Mouse (Mus musculus): ENCODE measurements around the gene Wdr45b. TPM values are rescaled to one million over a fixed set of nuclear protein-coding genes. Genes with fewer than 3 reads are reported as not detected.
A peak's percentile ranks its signal among the peaks of the same experiment; 100 is the strongest.

Gene Wdr45b
- polyA plus RNA-seq (2012; rRNA removed): 78.0 and 95.7 TPM in 2 replicates

DNA sequence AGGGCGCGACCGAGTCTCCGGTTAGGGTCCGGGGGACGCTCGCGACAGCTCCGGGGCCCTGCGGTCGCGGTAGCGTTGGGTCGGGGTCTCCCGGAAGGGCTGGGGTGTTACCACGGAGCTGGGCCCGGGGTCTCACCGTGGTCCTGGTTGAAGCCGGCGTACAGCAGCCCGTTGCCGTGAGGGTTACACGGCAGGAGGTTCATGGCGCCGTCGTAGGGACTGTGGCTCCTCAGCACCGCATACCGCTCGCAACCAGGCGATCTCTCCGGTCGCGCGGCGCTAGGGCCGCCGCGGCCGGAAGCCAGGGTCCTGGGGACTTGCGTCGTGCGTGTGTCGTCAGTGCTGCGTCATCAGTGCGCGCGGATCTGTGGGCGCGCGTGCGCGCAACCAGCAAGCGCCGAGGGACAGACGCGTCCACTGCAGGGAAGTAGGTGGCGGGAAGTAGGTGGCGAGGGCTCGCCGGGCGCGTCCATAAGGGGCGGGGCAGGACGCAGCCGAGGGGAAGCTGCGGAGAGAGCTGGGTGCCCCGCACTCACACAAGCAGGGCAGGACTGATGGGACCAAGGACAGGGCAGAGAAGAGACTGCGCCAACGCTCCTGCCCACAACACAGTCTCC is at the start of gene Wdr45b:
Wdr45b (minus strand) TSS at position 355 of the 617 bp plus-strand sequence.
- DNase-seq (ENCODE audit: low read depth): peak; percentile 99
- TF ChIP-seq POLR2A (IDR thresholded peaks at IDR 0.05; ENCODE audit: borderline replicate concordance, extremely low read depth, insufficient read depth, insufficient read length, poor library complexity, severe bottlenecking) (peak; percentile 87), CTCF (IDR thresholded peaks at IDR 0.05; ENCODE audit: borderline replicate concordance, extremely low read depth, insufficient read depth, insufficient read length) (no peak)

DNA sequence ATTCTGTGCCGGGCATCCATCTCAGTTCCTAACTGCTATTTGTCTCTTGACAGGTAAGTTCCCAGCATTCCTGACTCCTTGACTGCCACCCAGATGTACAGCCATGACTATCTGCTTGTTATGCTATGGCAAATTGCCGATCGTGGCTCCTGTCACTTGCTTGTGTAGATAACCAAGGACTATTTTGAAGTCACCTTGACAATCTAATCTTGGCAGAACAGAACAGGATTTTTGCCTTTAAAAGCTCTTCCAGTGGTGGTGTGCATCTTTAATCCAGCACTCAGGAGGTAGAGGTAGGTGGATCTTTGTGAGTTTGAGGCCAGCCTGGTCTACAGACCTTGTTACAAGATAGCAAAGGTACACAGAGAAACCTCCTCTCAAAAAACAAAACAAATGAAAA is 38.2 kb upstream of the Wdr45b start:
- no peak for DNase-seq (ENCODE audit: low read depth)
- no peak for TF ChIP-seq POLR2A (IDR thresholded peaks at IDR 0.05; ENCODE audit: borderline replicate concordance, extremely low read depth, insufficient read depth, insufficient read length, poor library complexity, severe bottlenecking)
- no peak for TF ChIP-seq CTCF (IDR thresholded peaks at IDR 0.05; ENCODE audit: borderline replicate concordance, extremely low read depth, insufficient read depth, insufficient read length)

DNA sequence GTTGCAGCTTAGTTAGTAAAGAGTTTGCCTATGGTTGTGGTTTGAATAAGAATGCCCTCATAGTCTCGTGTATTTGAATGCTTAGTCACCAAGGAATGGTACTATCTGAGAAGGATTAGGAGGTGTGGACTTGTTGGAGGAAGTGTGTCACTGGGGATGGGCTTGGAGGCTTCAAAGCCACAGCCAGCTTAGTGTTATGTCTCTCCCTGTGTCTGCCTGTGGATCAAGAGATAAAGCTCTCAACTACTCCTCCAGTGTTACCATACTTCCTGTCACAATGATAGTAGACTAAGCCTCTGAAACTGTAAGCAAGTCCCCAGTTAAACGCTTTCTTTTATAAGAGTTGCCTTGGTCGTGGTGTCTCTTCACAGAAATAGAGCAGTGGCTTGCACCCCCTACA is 36.5 kb upstream of the Wdr45b start:
- TF ChIP-seq POLR2A (IDR thresholded peaks at IDR 0.05; ENCODE audit: borderline replicate concordance, extremely low read depth, insufficient read depth, insufficient read length, poor library complexity, severe bottlenecking) (no peak), CTCF (IDR thresholded peaks at IDR 0.05; ENCODE audit: borderline replicate concordance, extremely low read depth, insufficient read depth, insufficient read length) (no peak)
- DNase-seq (ENCODE audit: low read depth): no peak

DNA sequence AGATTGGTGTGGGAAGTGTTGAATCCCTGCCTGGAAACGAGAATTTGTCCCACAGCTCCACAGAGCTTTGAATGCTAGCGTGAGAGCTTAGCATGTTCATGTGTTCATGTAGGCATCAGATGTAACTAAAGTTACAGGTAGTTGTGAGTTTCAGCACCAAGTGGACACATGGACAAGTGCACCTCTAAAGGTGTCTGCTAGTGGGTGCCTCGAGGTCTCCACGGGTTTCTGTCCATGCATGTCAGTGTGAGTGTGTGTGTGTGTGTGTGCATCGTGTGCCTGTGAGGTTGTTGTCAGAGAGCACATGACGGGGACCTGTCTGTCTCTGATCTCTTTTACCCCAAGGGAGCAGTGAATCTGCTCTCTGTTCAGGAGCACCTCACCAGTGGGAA is 34.3 kb upstream of the Wdr45b start:
- TF ChIP-seq POLR2A (IDR thresholded peaks at IDR 0.05; ENCODE audit: borderline replicate concordance, extremely low read depth, insufficient read depth, insufficient read length, poor library complexity, severe bottlenecking) (no peak), CTCF (IDR thresholded peaks at IDR 0.05; ENCODE audit: borderline replicate concordance, extremely low read depth, insufficient read depth, insufficient read length) (peak; percentile 4; the same call in 1 of the 2 replicates)
- DNase-seq (ENCODE audit: low read depth): no peak

DNA sequence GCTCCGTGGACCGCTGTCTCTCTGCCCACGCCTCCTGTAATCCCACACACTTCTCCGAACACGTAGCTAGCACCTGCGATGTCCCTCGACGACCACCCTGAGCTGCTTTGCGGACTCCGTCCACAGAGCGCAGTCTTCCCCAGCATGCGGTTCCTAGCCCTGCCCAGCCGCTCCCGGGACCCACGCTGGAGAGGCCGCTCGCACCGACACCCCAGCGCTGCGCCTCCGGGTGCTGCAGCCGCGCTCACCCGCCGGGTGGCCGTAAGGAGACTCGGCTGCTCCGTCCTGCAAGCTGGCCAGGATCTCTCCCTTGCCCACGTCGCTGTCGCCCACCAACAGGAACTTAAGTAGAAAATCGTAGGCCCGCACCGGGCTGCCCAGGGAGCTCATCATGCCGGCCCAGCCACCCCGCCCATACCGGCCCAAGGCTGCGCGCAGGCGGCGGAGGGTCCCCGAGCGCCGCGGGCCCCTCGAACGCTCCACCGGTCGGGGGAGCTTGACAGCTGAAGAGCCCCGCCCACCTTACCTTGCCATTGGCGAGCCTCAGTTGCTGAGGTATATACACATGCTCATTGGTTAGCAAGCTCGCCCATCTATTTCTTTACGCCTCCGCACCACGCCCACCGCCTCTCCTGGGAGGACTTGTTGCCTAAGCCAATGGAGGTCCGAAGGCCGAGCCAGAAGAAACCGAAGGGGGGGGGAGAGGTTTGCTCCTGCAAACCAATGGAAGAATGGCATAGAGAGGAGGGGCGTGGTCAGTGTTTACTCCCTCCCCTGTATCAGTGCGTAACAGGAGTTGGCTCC is 33.7 kb upstream of the Wdr45b start, which contains the start of gene Rab40b:
Rab40b (minus strand) TSS at position 502 of the 804 bp plus-strand sequence.
- TF ChIP-seq POLR2A (IDR thresholded peaks at IDR 0.05; ENCODE audit: borderline replicate concordance, extremely low read depth, insufficient read depth, insufficient read length, poor library complexity, severe bottlenecking) (0 out of 2 replicates have a peak, but pooled peaks have one; percentile 33), CTCF (IDR thresholded peaks at IDR 0.05; ENCODE audit: borderline replicate concordance, extremely low read depth, insufficient read depth, insufficient read length) (no peak)
- DNase-seq (ENCODE audit: low read depth): peak; percentile 99

DNA sequence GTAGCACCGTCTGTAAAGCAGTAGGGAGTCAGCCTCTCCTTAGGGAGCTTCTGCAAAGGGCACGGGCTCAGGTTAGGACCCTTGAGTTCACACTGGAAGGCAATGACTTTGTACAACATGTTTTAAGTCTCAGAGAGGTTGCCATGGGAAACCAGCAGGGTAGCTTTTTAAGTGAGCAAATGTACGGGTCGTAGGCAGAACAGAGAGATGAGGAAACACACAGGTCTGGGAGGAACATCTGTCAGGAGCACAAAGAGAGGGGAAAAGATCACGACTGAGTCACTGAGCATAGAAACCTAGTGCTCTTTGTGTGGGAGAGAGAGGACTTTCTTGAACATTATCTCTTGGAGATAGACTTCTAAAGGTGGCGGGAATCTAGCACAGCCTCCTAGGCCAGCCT is 26.0 kb upstream of the Wdr45b start:
- DNase-seq (ENCODE audit: low read depth): peak; percentile 39
- no peak for TF ChIP-seq POLR2A (IDR thresholded peaks at IDR 0.05; ENCODE audit: borderline replicate concordance, extremely low read depth, insufficient read depth, insufficient read length, poor library complexity, severe bottlenecking)
- no peak for TF ChIP-seq CTCF (IDR thresholded peaks at IDR 0.05; ENCODE audit: borderline replicate concordance, extremely low read depth, insufficient read depth, insufficient read length)

DNA sequence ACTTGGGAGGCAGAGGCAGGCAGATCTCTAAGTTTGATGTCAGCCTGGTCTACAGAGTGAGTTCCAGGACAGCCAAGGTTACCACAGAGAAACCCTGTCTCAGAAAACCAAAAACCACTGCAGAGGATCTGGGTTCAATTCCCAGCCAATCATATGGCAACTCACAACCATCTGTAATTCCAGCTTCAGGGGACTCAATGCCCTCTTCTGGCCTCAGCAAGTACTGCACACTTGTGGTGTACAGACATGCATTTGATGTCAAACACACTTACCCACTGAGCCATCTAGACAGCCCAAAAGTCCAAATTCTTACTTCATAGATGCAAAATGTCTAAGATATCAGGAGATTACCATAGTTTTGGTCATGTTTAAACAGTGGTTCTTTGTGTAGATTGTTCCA is 24.4 kb upstream of the Wdr45b start:
- no peak for TF ChIP-seq POLR2A (IDR thresholded peaks at IDR 0.05; ENCODE audit: borderline replicate concordance, extremely low read depth, insufficient read depth, insufficient read length, poor library complexity, severe bottlenecking)
- TF ChIP-seq CTCF (IDR thresholded peaks at IDR 0.05; ENCODE audit: borderline replicate concordance, extremely low read depth, insufficient read depth, insufficient read length): peak; percentile 22; the same call in 1 of the 2 replicates
- no peak for DNase-seq (ENCODE audit: low read depth)

DNA sequence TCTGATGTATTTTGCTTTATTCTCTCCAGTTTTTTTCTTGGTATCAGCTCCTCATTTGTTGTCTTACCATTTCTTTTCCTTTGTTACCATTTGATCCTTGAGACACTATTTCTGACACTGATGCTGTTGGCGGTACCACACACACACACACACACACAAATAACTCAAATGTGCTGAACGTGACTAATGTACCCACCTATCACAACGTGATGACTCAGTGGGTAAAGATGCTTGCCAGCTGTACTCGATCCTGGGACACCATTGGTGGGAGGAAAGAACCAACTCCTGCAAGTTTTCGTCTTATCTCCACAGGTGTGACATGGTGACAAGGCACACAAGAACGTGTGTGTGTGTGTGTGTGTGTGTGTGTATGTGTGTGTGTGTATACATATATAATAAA is 19.1 kb upstream of the Wdr45b start:
- DNase-seq (ENCODE audit: low read depth): no peak
- no peak for TF ChIP-seq CTCF (IDR thresholded peaks at IDR 0.05; ENCODE audit: borderline replicate concordance, extremely low read depth, insufficient read depth, insufficient read length)
- no peak for TF ChIP-seq POLR2A (IDR thresholded peaks at IDR 0.05; ENCODE audit: borderline replicate concordance, extremely low read depth, insufficient read depth, insufficient read length, poor library complexity, severe bottlenecking)

DNA sequence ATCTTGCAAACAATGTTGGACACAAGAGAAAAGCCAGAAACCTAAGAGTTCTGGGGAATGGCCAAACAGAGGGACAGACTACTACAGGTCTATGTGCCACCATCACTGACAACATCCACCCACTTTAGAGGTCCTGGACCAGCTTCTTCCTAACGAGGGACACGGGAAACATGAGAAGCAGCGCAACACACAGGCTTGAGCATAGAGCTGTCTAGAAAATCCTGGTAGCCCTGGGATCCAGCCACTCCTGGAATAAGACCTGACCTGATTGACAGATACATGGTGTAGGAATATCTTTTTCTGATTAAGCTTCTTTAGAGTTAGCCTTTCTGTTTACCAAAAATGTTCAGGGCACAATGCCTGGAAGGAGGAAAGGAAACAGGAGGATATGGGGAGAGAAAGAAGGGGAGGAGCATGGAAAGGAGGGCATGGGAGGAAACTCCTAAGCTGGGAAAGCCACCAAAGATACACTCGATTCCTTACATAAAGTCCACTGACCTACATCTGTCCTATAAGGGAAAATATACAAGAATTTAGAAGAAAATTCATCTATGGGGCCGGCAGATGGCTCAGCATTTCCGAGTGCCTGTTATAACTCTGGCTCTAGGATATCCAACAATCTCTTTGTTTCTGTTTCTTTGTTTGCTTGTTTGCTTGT is 16.2 kb upstream of the Wdr45b start:
- TF ChIP-seq POLR2A (IDR thresholded peaks at IDR 0.05; ENCODE audit: borderline replicate concordance, extremely low read depth, insufficient read depth, insufficient read length, poor library complexity, severe bottlenecking): no peak
- no peak for TF ChIP-seq CTCF (IDR thresholded peaks at IDR 0.05; ENCODE audit: borderline replicate concordance, extremely low read depth, insufficient read depth, insufficient read length)
- no peak for DNase-seq (ENCODE audit: low read depth)

DNA sequence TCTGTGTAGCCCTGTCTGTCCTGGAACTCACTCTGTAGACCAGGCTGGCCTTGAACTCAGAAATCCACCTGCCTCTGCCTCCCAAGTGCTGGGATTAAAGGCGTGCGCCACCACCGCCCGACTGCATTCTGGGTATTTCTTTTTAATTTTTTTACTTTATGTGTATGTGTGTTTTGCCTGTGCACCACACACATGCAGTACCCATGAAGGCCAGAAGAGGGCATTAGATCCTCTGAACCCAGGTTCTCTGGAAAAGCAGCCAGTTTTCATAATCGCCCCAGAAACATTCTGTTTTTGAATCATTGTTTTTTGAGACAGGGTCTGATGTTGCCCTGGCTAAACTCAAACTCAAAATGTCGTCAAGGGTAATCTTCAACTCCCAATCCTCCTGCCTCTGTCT is 15.4 kb upstream of the Wdr45b start:
- DNase-seq (ENCODE audit: low read depth): peak; percentile 31
- TF ChIP-seq CTCF (IDR thresholded peaks at IDR 0.05; ENCODE audit: borderline replicate concordance, extremely low read depth, insufficient read depth, insufficient read length) (peak; percentile 55; the same call in 1 of the 2 replicates), POLR2A (IDR thresholded peaks at IDR 0.05; ENCODE audit: borderline replicate concordance, extremely low read depth, insufficient read depth, insufficient read length, poor library complexity, severe bottlenecking) (no peak)

DNA sequence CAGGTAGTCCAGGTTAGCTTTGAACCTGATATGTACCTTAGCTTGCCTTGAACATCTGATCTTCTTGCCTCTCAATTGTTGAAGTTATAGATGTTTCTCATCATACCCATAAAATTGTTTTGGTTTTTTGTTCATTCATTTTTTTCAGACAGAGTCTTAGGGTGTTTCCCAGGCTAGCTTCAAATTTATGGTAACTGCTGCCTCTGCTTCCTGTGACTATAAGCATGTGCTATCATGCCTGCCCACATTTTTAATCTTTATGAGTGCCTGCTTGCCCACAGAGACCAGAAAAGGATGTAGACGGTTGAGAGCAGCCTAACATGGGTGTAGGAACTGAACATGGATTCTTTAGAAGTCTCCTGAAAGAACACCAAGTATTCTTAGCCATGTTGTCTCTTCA is 14.5 kb upstream of the Wdr45b start:
- DNase-seq (ENCODE audit: low read depth): no peak
- TF ChIP-seq POLR2A (IDR thresholded peaks at IDR 0.05; ENCODE audit: borderline replicate concordance, extremely low read depth, insufficient read depth, insufficient read length, poor library complexity, severe bottlenecking) (no peak), CTCF (IDR thresholded peaks at IDR 0.05; ENCODE audit: borderline replicate concordance, extremely low read depth, insufficient read depth, insufficient read length) (no peak)

Data from brain, embryonic 14.5 days (tissue).